ENCODE assay signal across 19 mouse cellular contexts in the genomic region with DNA sequence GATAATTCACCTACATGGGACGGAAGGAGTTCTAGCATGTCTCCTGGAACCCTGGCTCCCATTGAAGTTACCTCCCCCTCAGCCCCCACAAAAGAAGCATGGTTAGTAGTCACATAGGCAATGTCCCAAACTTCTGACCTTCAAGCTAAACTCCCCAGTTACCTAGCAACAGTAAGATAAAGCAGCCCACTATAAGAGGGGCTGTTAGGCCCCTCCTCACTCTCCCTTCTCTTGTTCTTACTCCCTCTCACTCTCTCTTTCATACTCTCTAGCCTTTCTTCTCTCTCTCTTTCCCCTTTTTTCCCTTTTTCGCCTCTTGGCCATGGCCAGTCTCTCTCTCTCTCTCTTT. TPM values are rescaled to one million over a fixed set of nuclear protein-coding genes. Genes with fewer than 3 reads are reported as not detected.
DNase-seq lines count a peak whose midpoint lies in the region; ATAC-seq lines count a peak whose summit lies in the region.
"Had no signal": no experiment of that assay in that cellular context is flagged by ENCODE, and none has a peak within 500 bp of the region (broad histone marks: within the 10 kb centered on the region; RNA-seq: fewer than 3 reads in every experiment).

No protein-coding gene starts in this region.

- H3K4me2 ChIP-seq in kidney, embryonic 14.5 days (replicated peaks; ENCODE audit: low read depth, low read length) = no peak overlapping the region
- H3K4me2 ChIP-seq in hindbrain, embryonic 14.5 days (replicated peaks) = no peak overlapping the region
- H3K4me2 ChIP-seq: midbrain, embryonic 11.5 days; neural tube, embryonic 12.5 days had no signal

- peaks cover 3% of the 10 kb centered on the region; the same call in 1 of the 2 replicates for H3K36me3 ChIP-seq in erythroblast, embryonic 14.5 days (ENCODE audit: control insufficient read depth)
- no peaks in the 10 kb centered on the region for H3K36me3 ChIP-seq in kidney, embryonic 14.5 days (ENCODE audit: control insufficient read depth, insufficient read depth, low read length)
- H3K36me3 ChIP-seq in megakaryocyte, embryonic 14.5 days (replicated peaks; ENCODE audit: low read length) = peaks cover 2% of the 10 kb centered on the region
- H3K36me3 ChIP-seq in hindbrain, embryonic 14.5 days (replicated peaks; ENCODE audit: control insufficient read depth, insufficient read depth) = no peaks in the 10 kb centered on the region
- H3K36me3 ChIP-seq: G1E; neural tube, embryonic 12.5 days had no signal

- ATAC-seq in erythroblast, adult 5-6 weeks (replicated peaks; ENCODE audit: low FRiP score, poor library complexity, severe bottlenecking) = no peak
- peak; percentile 71 for ATAC-seq in kidney, embryonic 14.5 days (ENCODE audit: low FRiP score, low TSS enrichment)
- ATAC-seq in megakaryocyte, adult 5-6 weeks (ENCODE audit: poor library complexity, severe bottlenecking) = no peak
- no peak for ATAC-seq in megakaryocyte progenitor cell, adult 5-6 weeks (replicated peaks; ENCODE audit: poor library complexity)
- no peak for ATAC-seq in hindbrain, embryonic 14.5 days (ENCODE audit: low FRiP score)
- ATAC-seq: forebrain, embryonic 14.5 days had no signal

- no peak overlapping the region for H3K9ac ChIP-seq in kidney, embryonic 14.5 days (ENCODE audit: low read depth, low read length)
- no peak overlapping the region for H3K9ac ChIP-seq in hindbrain, embryonic 14.5 days
- H3K9ac ChIP-seq: neural tube, embryonic 12.5 days had no signal

- H3K27me3 ChIP-seq in erythroblast, embryonic 14.5 days (ENCODE audit: control insufficient read depth) = no peaks in the 10 kb centered on the region
- H3K27me3 ChIP-seq in kidney, embryonic 14.5 days (ENCODE audit: control insufficient read depth, insufficient read depth, low read length) = no peaks in the 10 kb centered on the region
- H3K27me3 ChIP-seq in megakaryocyte, embryonic 14.5 days (replicated peaks) = no peaks in the 10 kb centered on the region
- no peaks in the 10 kb centered on the region for H3K27me3 ChIP-seq in hindbrain, embryonic 14.5 days (ENCODE audit: control insufficient read depth, insufficient read depth, low read length)
- H3K27me3 ChIP-seq: neural tube, embryonic 12.5 days had no signal

- DNase-seq in kidney, adult 8-10 months = no peak
- DNase-seq in hindbrain, embryonic 14.5 days (ENCODE audit: low spot score) = no peak
- DNase-seq: cerebellum, postnatal 14 days; heart, postnatal 4 days; layer of hippocampus, adult 9-11 months; lung, postnatal 10 days had no signal

- no peaks in the 10 kb centered on the region; the same call in 1 of the 2 replicates for H3K9me3 ChIP-seq in erythroblast, embryonic 14.5 days (ENCODE audit: control insufficient read depth, low read length)
- H3K9me3 ChIP-seq in kidney, embryonic 14.5 days (ENCODE audit: control insufficient read depth, low read length) = no peaks in the 10 kb centered on the region
- H3K9me3 ChIP-seq in megakaryocyte, embryonic 14.5 days = peaks cover 3% of the 10 kb centered on the region; the same call in 1 of the 2 replicates
- no peaks in the 10 kb centered on the region for H3K9me3 ChIP-seq in hindbrain, embryonic 14.5 days (ENCODE audit: control insufficient read depth, low read length)
- H3K9me3 ChIP-seq: G1E; neural tube, embryonic 12.5 days had no signal

- no peak overlapping the region for H3K27ac ChIP-seq in kidney, embryonic 14.5 days (ENCODE audit: low read depth, low read length)
- H3K27ac ChIP-seq in hindbrain, embryonic 14.5 days = no peak overlapping the region
- H3K27ac ChIP-seq: neural tube, embryonic 12.5 days had no signal

- H3K4me3 ChIP-seq in erythroblast, embryonic 14.5 days (replicated peaks) = peak overlapping the region; percentile 62
- no peak overlapping the region for H3K4me3 ChIP-seq in kidney, embryonic 14.5 days (ENCODE audit: low read length)
- H3K4me3 ChIP-seq in megakaryocyte, embryonic 14.5 days (replicated peaks) = peak overlapping the region; percentile 75
- H3K4me3 ChIP-seq in hindbrain, embryonic 14.5 days (replicated peaks; ENCODE audit: low read length) = no peak overlapping the region
- H3K4me3 ChIP-seq: neural tube, embryonic 12.5 days had no signal

- peaks cover 59% of the 10 kb centered on the region for H3K4me1 ChIP-seq in erythroblast, embryonic 14.5 days (ENCODE audit: control insufficient read depth)
- no peaks in the 10 kb centered on the region for H3K4me1 ChIP-seq in kidney, embryonic 14.5 days (ENCODE audit: control insufficient read depth, insufficient read depth, low read length)
- peaks cover 42% of the 10 kb centered on the region for H3K4me1 ChIP-seq in megakaryocyte, embryonic 14.5 days
- H3K4me1 ChIP-seq in hindbrain, embryonic 14.5 days (replicated peaks; ENCODE audit: control insufficient read depth, insufficient read depth, low read length) = no peaks in the 10 kb centered on the region
- H3K4me1 ChIP-seq: neural tube, embryonic 12.5 days had no signal

- 52% methylated on average over 2 of the region's 2 CpGs for WGBS in kidney, embryonic 14.5 days
- WGBS in hindbrain, embryonic 14.5 days = 70% methylated on average over 2 of the region's 2 CpGs

RNA-seq across cellular contexts. Expression of a gene that starts 9.2 kb away (rescaled TPM):
- 0.01 TPM in 1 of 2 replicates, not detected in the other for polyA plus RNA-seq in erythroblast, embryonic 14.5 days (2012)
- total RNA-seq in erythroblast, adult 5-6 weeks (2015; ENCODE audit: low replicate concordance) = 10.9 and 13.3 TPM in 2 replicates
- 10.1 and 11.4 TPM in 2 replicates for total RNA-seq in erythroblast, adult 5-6 weeks (2017; ENCODE audit: low replicate concordance)
- 6.9 and 7.9 TPM in 2 replicates for polyA plus RNA-seq in kidney, embryonic 14.5 days (2014; fragmentation: Nextera tagmentation; extraction: Ambion mirVana)
- 0.55 TPM in 1 of 2 replicates, not detected in the other for polyA plus RNA-seq in megakaryocyte, embryonic 14.5 days (2012; ENCODE audit: insufficient read depth, low replicate concordance)
- total RNA-seq in megakaryocyte, adult 5-6 weeks (2015) = 2.7 and 4.2 TPM in 2 replicates
- total RNA-seq in megakaryocyte, adult 5-6 weeks (2017) = 1.9 TPM in 2 replicates
- 3.9 and 4.0 TPM in 2 replicates for total RNA-seq in megakaryocyte progenitor cell, adult 5-6 weeks (2015)
- total RNA-seq in megakaryocyte progenitor cell, adult 5-6 weeks (2017) = 2.0 and 3.0 TPM in 2 replicates
- 2.0 and 2.7 TPM in 2 replicates for polyA plus RNA-seq in hindbrain, embryonic 14.5 days (2014; fragmentation: Nextera tagmentation; extraction: Ambion mirVana)

RNA-seq across cellular contexts. Expression of a gene that starts 28.9 kb away (rescaled TPM):
- polyA plus RNA-seq in erythroblast, embryonic 14.5 days (2012) = 0.07 and 0.09 TPM in 2 replicates
- total RNA-seq in erythroblast, adult 5-6 weeks (2015; ENCODE audit: low replicate concordance) = 24.2 and 40.5 TPM in 2 replicates
- total RNA-seq in erythroblast, adult 5-6 weeks (2017; ENCODE audit: low replicate concordance) = 25.4 and 36.4 TPM in 2 replicates
- polyA plus RNA-seq in kidney, embryonic 14.5 days (2014; fragmentation: Nextera tagmentation; extraction: Ambion mirVana) = 1.9 and 2.2 TPM in 2 replicates
- 0.19 TPM in 1 of 2 replicates, not detected in the other for polyA plus RNA-seq in megakaryocyte, embryonic 14.5 days (2012; ENCODE audit: insufficient read depth, low replicate concordance)
- total RNA-seq in megakaryocyte, adult 5-6 weeks (2015) = 1.6 and 1.7 TPM in 2 replicates
- total RNA-seq in megakaryocyte, adult 5-6 weeks (2017) = 1.9 and 7.2 TPM in 2 replicates
- 2.7 and 5.7 TPM in 2 replicates for total RNA-seq in megakaryocyte progenitor cell, adult 5-6 weeks (2015)
- total RNA-seq in megakaryocyte progenitor cell, adult 5-6 weeks (2017) = 2.2 and 8.1 TPM in 2 replicates
- polyA plus RNA-seq in hindbrain, embryonic 14.5 days (2014; fragmentation: Nextera tagmentation; extraction: Ambion mirVana) = 1.7 and 2.8 TPM in 2 replicates
- polyA plus RNA-seq: G1E had no signal

RNA-seq across cellular contexts. Expression of a gene that starts 33.3 kb away (rescaled TPM):
- polyA plus RNA-seq in erythroblast, embryonic 14.5 days (2012) = not detected in 2 replicates
- 0.63 TPM in 1 of 2 replicates, not detected in the other for total RNA-seq in erythroblast, adult 5-6 weeks (2015; ENCODE audit: low replicate concordance)
- total RNA-seq in erythroblast, adult 5-6 weeks (2017; ENCODE audit: low replicate concordance) = not detected in 2 replicates
- polyA plus RNA-seq in kidney, embryonic 14.5 days (2014; fragmentation: Nextera tagmentation; extraction: Ambion mirVana) = not detected in 2 replicates
- 0.12 TPM in 1 of 2 replicates, not detected in the other for polyA plus RNA-seq in megakaryocyte, embryonic 14.5 days (2012; ENCODE audit: insufficient read depth, low replicate concordance)
- 0.27 TPM in 1 of 2 replicates, not detected in the other for total RNA-seq in megakaryocyte, adult 5-6 weeks (2015)
- total RNA-seq in megakaryocyte, adult 5-6 weeks (2017) = not detected in 2 replicates
- total RNA-seq in megakaryocyte progenitor cell, adult 5-6 weeks (2015) = not detected in 2 replicates
- total RNA-seq in megakaryocyte progenitor cell, adult 5-6 weeks (2017) = not detected in 2 replicates
- polyA plus RNA-seq in hindbrain, embryonic 14.5 days (2014; fragmentation: Nextera tagmentation; extraction: Ambion mirVana) = 0.37 and 0.40 TPM in 2 replicates
- total RNA-seq: left cerebral cortex, adult 8-10 months had no signal
- polyA plus RNA-seq: G1E; limb, embryonic 11.5 days; stomach, embryonic 16.5 days had no signal

Comparison
In these comparisons a context has a peak if more than half of its experiments do, and no peak if none do; other contexts are left out.
1. H3K4me3 ChIP-seq: peak in erythroblast, embryonic 14.5 days (single experiment) and megakaryocyte, embryonic 14.5 days (single experiment); none in kidney, embryonic 14.5 days (single experiment) and hindbrain, embryonic 14.5 days (single experiment).